In genomic region chr1:87469971-87470370, GRCm38 (mm10) we compare ENCODE assay signal across 17 mouse cellular contexts. TPM values are rescaled to one million over a fixed set of nuclear protein-coding genes. Genes with fewer than 3 reads are reported as not detected.
DNase-seq lines count a peak whose midpoint lies in the region; ATAC-seq and TF ChIP-seq lines count a peak whose summit lies in the region.
"Not testable (repeated sequence)": the region's sequence is repeated elsewhere in the genome, so short reads cannot be mapped to it uniquely, and the experiment has no call there.
"Had no signal": no experiment of that assay in that cellular context is flagged by ENCODE, and none has a peak within 500 bp of the region (broad histone marks: within the 10 kb centered on the region; RNA-seq: fewer than 3 reads in every experiment).

TSS of gene Snorc (plus strand) at chr1:87470271.

- peaks cover 20% of the 10 kb centered on the region for H3K4me1 ChIP-seq in E14TG2a.4 (replicated peaks; ENCODE audit: low read depth, low read length)
- H3K4me1 ChIP-seq in embryonic facial prominence, embryonic 13.5 days; embryonic facial prominence, embryonic 15.5 days; limb, embryonic 14.5 days (ENCODE audit: control insufficient read depth, insufficient read depth, low read length); midbrain, embryonic 14.5 days (ENCODE audit: control insufficient read depth, insufficient read depth, low read length): not testable (repeated sequence)

- H3K9me3 ChIP-seq in E14TG2a.4 (ENCODE audit: low read length); embryonic facial prominence, embryonic 13.5 days; embryonic facial prominence, embryonic 15.5 days (replicated peaks); limb, embryonic 14.5 days (ENCODE audit: control insufficient read depth, low read length); midbrain, embryonic 14.5 days (ENCODE audit: control insufficient read depth, low read length): not testable (repeated sequence)

- DNase-seq in ES-CJ7 (ENCODE audit: low read depth, low spot score): peak; percentile 25
- peak; percentile 13 for DNase-seq in brain, embryonic 14.5 days (ENCODE audit: low read depth)
- not testable (repeated sequence) for DNase-seq in limb, embryonic 14.5 days (ENCODE audit: low spot score)
- peak; percentile 14 for DNase-seq in midbrain, embryonic 14.5 days

- not testable (repeated sequence) for TF ChIP-seq CTCF in E14TG2a.4 (conservative IDR thresholded peaks at IDR 0.05; ENCODE audit: low read length); brain, embryonic 14.5 days (IDR thresholded peaks at IDR 0.05; ENCODE audit: borderline replicate concordance, extremely low read depth, insufficient read depth, insufficient read length)

- not testable (repeated sequence) for H3K27ac ChIP-seq in embryonic facial prominence, embryonic 13.5 days; embryonic facial prominence, embryonic 15.5 days (replicated peaks); midbrain, embryonic 14.5 days (replicated peaks; ENCODE audit: low read depth, low read length)
- H3K27ac ChIP-seq in limb, embryonic 14.5 days (replicated peaks; ENCODE audit: low read depth, low read length): peak within 1 kb of the TSS; percentile 58

- H3K9ac ChIP-seq in embryonic facial prominence, embryonic 13.5 days: 0 out of 2 replicates have a peak within 1 kb of the TSS, but pooled peaks have one; percentile 4
- H3K9ac ChIP-seq in embryonic facial prominence, embryonic 15.5 days; midbrain, embryonic 14.5 days (replicated peaks; ENCODE audit: low read length): not testable (repeated sequence)
- H3K9ac ChIP-seq in limb, embryonic 14.5 days (ENCODE audit: low read depth, low read length, severe bottlenecking): peak within 1 kb of the TSS; percentile 16; the same call in 1 of the 2 replicates

- not testable (repeated sequence) for ATAC-seq in embryonic facial prominence, embryonic 13.5 days (ENCODE audit: insufficient number of reproducible peaks, insufficient read depth, low FRiP score, low TSS enrichment, low read depth); embryonic facial prominence, embryonic 15.5 days (ENCODE audit: insufficient number of reproducible peaks, low FRiP score, low TSS enrichment, low read depth); limb, embryonic 14.5 days (ENCODE audit: low FRiP score, low read depth); midbrain, embryonic 14.5 days (ENCODE audit: low FRiP score, low TSS enrichment)

- WGBS in embryonic facial prominence, embryonic 13.5 days: 26% methylated on average over 6 of the region's 10 CpGs
- WGBS in embryonic facial prominence, embryonic 15.5 days: 29% methylated on average over 9 of the region's 10 CpGs
- WGBS in limb, embryonic 14.5 days: 46% methylated on average over 9 of the region's 10 CpGs
- 41% methylated on average over 10 of the region's 10 CpGs for WGBS in midbrain, embryonic 14.5 days

- TF ChIP-seq POLR2A in brain, embryonic 14.5 days (IDR thresholded peaks at IDR 0.05; ENCODE audit: borderline replicate concordance, extremely low read depth, insufficient read depth, insufficient read length, poor library complexity, severe bottlenecking); limb, embryonic 14.5 days (IDR thresholded peaks at IDR 0.05; ENCODE audit: borderline replicate concordance, extremely low read depth, insufficient read depth, insufficient read length): not testable (repeated sequence)

- H3K27me3 ChIP-seq in E14TG2a.4 (ENCODE audit: insufficient read depth, low read length): peaks cover 56% of the 10 kb centered on the region
- peaks cover 16% of the 10 kb centered on the region for H3K27me3 ChIP-seq in embryonic facial prominence, embryonic 13.5 days
- H3K27me3 ChIP-seq in embryonic facial prominence, embryonic 15.5 days: peaks cover 10% of the 10 kb centered on the region
- H3K27me3 ChIP-seq in limb, embryonic 14.5 days (ENCODE audit: control insufficient read depth, insufficient read depth, low read length); midbrain, embryonic 14.5 days (ENCODE audit: control insufficient read depth, insufficient read depth, low read length): not testable (repeated sequence)

- not testable (repeated sequence) for H3K4me2 ChIP-seq in embryonic facial prominence, embryonic 13.5 days; embryonic facial prominence, embryonic 15.5 days (replicated peaks); limb, embryonic 14.5 days (replicated peaks; ENCODE audit: low read depth, low read length, severe bottlenecking); midbrain, embryonic 14.5 days (ENCODE audit: low read length)

- H3K36me3 ChIP-seq in E14TG2a.4 (ENCODE audit: insufficient read depth, low read length); embryonic facial prominence, embryonic 13.5 days; embryonic facial prominence, embryonic 15.5 days; limb, embryonic 14.5 days (ENCODE audit: control insufficient read depth, insufficient read depth, low read length); midbrain, embryonic 14.5 days (ENCODE audit: control insufficient read depth, insufficient read depth, low read length): not testable (repeated sequence)

- H3K4me3 ChIP-seq in E14TG2a.4 (replicated peaks; ENCODE audit: low read length): peak within 1 kb of the TSS; percentile 45
- not testable (repeated sequence) for H3K4me3 ChIP-seq in embryonic facial prominence, embryonic 13.5 days; embryonic facial prominence, embryonic 15.5 days (replicated peaks); midbrain, embryonic 14.5 days (replicated peaks; ENCODE audit: low read depth, low read length)
- 0 out of 2 replicates have a peak within 1 kb of the TSS, but pooled peaks have one; percentile 5 for H3K4me3 ChIP-seq in limb, embryonic 14.5 days (replicated peaks; ENCODE audit: low read length)

RNA-seq across cellular contexts. Expression of gene Snorc, which starts in this region (rescaled TPM):
- polyA plus RNA-seq in brain, embryonic 14.5 days (2012; rRNA removed): 0.40 and 1.0 TPM in 2 replicates
- 5.9 and 7.0 TPM in 2 replicates for polyA plus RNA-seq in embryonic facial prominence, embryonic 13.5 days (2015; fragmentation: Nextera tagmentation; extraction: Ambion mirVana)
- 10.8 and 20.4 TPM in 2 replicates for polyA plus RNA-seq in embryonic facial prominence, embryonic 15.5 days (2015; fragmentation: Nextera tagmentation; extraction: Ambion mirVana)
- polyA plus RNA-seq in limb, embryonic 14.5 days (2012; rRNA removed): 204 and 319 TPM in 2 replicates
- polyA plus RNA-seq in limb, embryonic 14.5 days (2014; fragmentation: Nextera tagmentation; extraction: Ambion mirVana): 53.9 and 69.9 TPM in 2 replicates
- 1.1 TPM in 1 of 2 replicates, not detected in the other for polyA plus RNA-seq in midbrain, embryonic 14.5 days (2014; fragmentation: Nextera tagmentation; extraction: Ambion mirVana)
- polyA plus RNA-seq: activated CD4-positive, CD25-positive, alpha-beta regulatory T cell, adult 4 months; CD4-positive, CD25-positive, alpha-beta regulatory T cell, adult 4 months; embryonic facial prominence, embryonic 10.5 days; erythroblast, embryonic 14.5 days; forebrain, embryonic 10.5 days; forebrain, embryonic 12.5 days; forebrain, embryonic 14.5 days; forebrain, embryonic 16.5 days; G1E; Patski had no signal
